Mouse (Mus musculus) midbrain, embryonic 15.5 days (tissue): Measurements from ENCODE around the gene Aatf. TPM values are rescaled to one million over a fixed set of nuclear protein-coding genes. Genes with fewer than 3 reads are reported as not detected.

Experiments
- ATAC-seq: fragments of 200-750 bp; cut with Nextera tagmentation; replicated peaks from 2 replicates; pipeline ENCODE4 v1.8.0; 2017; ENCODE audit warnings: moderate TSS enrichment
- H3K27ac ChIP-seq: fragments of 300-500 bp; sonication (generic); 2 replicates; pipeline ENCODE4 v1.5.1; 2015; ENCODE audit warnings: mild to moderate bottlenecking, inconsistent platforms
- H3K27me3 ChIP-seq: fragments of 300-500 bp; sonication (generic); replicated peaks from 2 replicates; pipeline ENCODE4 v1.6.1; 2015; ENCODE audit warnings: inconsistent platforms
- H3K36me3 ChIP-seq: fragments of 300-500 bp; sonication (generic); replicated peaks from 2 replicates; pipeline ENCODE4 v1.6.1; 2015; ENCODE audit warnings: inconsistent platforms
- H3K4me1 ChIP-seq: fragments of 300-500 bp; sonication (generic); 2 replicates; pipeline ENCODE4 v1.6.1; 2015; ENCODE audit warnings: inconsistent platforms
- H3K4me2 ChIP-seq: fragments of 300-500 bp; sonication (generic); 2 replicates; pipeline ENCODE4 v1.6.1; 2015; ENCODE audit warnings: inconsistent platforms, mild to moderate bottlenecking, moderate library complexity
- H3K4me3 ChIP-seq: fragments of 300-500 bp; sonication (generic); 2 replicates; pipeline ENCODE4 v1.5.1; 2015; ENCODE audit warnings: mild to moderate bottlenecking, inconsistent platforms
- H3K9ac ChIP-seq: fragments of 300-500 bp; sonication (generic); 2 replicates; pipeline ENCODE4 v1.6.1; 2015; ENCODE audit warnings: mild to moderate bottlenecking, inconsistent platforms
- H3K9me3 ChIP-seq: fragments of 300-500 bp; sonication (generic); 2 replicates; pipeline ENCODE4 v1.6.1; 2016; ENCODE audit warnings: inconsistent platforms
- WGBS: fragments of 180-500 bp; shearing (Covaris S2); methylation state at CpG from one replicate; pipeline ENCODE4 v1.1.7; 2015; ENCODE audit warnings: mixed read lengths; 5-methylcytosine and 5-hydroxymethylcytosine counted together
- polyA plus RNA-seq: library from polyadenylated mRNA; unstranded; fragments of >200 nt; fragmentation: Nextera tagmentation; extraction: Ambion mirVana; gene quantifications from 2 replicates; pipeline ENCODE4 v1.2.1, GENCODE M21; 2015

Gene Aatf
- polyA plus RNA-seq, 1 experiment from 2014 or later = 53.2 TPM

- Histone ChIP-seq H3K9me3 (no peaks in the 10 kb centered on the region), H3K9ac (no peak overlapping the region), H3K27me3 (no peaks in the 10 kb centered on the region), H3K4me2 (no peak overlapping the region), H3K4me3 (no peak overlapping the region), H3K27ac (no peak overlapping the region), H3K4me1 (peaks cover 9% of the 10 kb centered on the region), H3K36me3 (no peaks in the 10 kb centered on the region)
- 61% methylated on average over 6 of the region's 6 CpGs for WGBS
- ATAC-seq = no peak
Measured at GRCm38 (mm10) chr11:84383891-84384290, 129.4 kb downstream of the Aatf start.

- Histone ChIP-seq H3K9me3 (no peaks in the 10 kb centered on the region), H3K27ac (no peak overlapping the region), H3K4me2 (no peak overlapping the region), H3K9ac (no peak overlapping the region), H3K27me3 (no peaks in the 10 kb centered on the region), H3K36me3 (no peaks in the 10 kb centered on the region), H3K4me3 (no peak overlapping the region), H3K4me1 (peaks cover 8% of the 10 kb centered on the region)
- no peak for ATAC-seq
- WGBS = 47% methylated on average over 13 of the region's 13 CpGs
Measured at GRCm38 (mm10) chr11:84382450-84382849, 130.9 kb downstream of the Aatf start.

GRCm38 (mm10) chr11:84376510-84377365 is 136.6 kb downstream of the Aatf start:
- Histone ChIP-seq H3K36me3 (no peaks in the 10 kb centered on the region), H3K9ac (no peak overlapping the region), H3K4me3 (no peak overlapping the region), H3K27ac (peak overlapping the region; percentile 55), H3K27me3 (no peaks in the 10 kb centered on the region), H3K4me2 (no peak overlapping the region), H3K9me3 (no peaks in the 10 kb centered on the region), H3K4me1 (peaks cover 19% of the 10 kb centered on the region)
- ATAC-seq = no peak
- WGBS = 30% methylated on average over 13 of the region's 13 CpGs

- no peak overlapping the region for H3K9ac ChIP-seq
- no peaks in the 10 kb centered on the region for H3K36me3 ChIP-seq
- 18% methylated on average over 3 of the region's 3 CpGs for WGBS
- ATAC-seq = no peak
- no peaks in the 10 kb centered on the region for H3K27me3 ChIP-seq
- no peak overlapping the region for H3K4me3 ChIP-seq
- H3K9me3 ChIP-seq = no peaks in the 10 kb centered on the region
- H3K4me2 ChIP-seq = no peak overlapping the region
- peaks cover 19% of the 10 kb centered on the region for H3K4me1 ChIP-seq
- peak overlapping the region; percentile 55 for H3K27ac ChIP-seq
Measured at GRCm38 (mm10) chr11:84375951-84376496, 137.3 kb downstream of the Aatf start.

- H3K9me3 ChIP-seq = no peaks in the 10 kb centered on the region
- no peaks in the 10 kb centered on the region for H3K36me3 ChIP-seq
- H3K27me3 ChIP-seq = no peaks in the 10 kb centered on the region
- ATAC-seq = no peak
- H3K27ac ChIP-seq = no peak overlapping the region
- no peak overlapping the region for H3K4me3 ChIP-seq
- no peak overlapping the region for H3K4me2 ChIP-seq
- H3K9ac ChIP-seq = no peak overlapping the region
- H3K4me1 ChIP-seq = peaks cover 19% of the 10 kb centered on the region
- WGBS = 77% methylated on average over 4 of the region's 4 CpGs
Measured at GRCm38 (mm10) chr11:84373122-84373521, 140.2 kb downstream of the Aatf start.

Other genes with a start within 250 kb of the Aatf start
- 36.8 and 43.3 TPM in 2 replicates for gene Lhx1, start 12.0 kb upstream of the Aatf start, polyA plus RNA-seq